Mouse (Mus musculus) ES-Bruce4 (cell line): ENCODE data around the gene Foxo3.

ENCODE experiments used
- CTCF ChIP-seq: IDR thresholded peaks from one replicate; pipeline ENCODE4 v1.8.1; 2011; ENCODE audit warnings: low read depth, low read length
- POLR2A ChIP-seq: IDR thresholded peaks from one replicate; pipeline ENCODE4 v1.8.1; 2011; ENCODE audit warnings: low read length; ENCODE audit not compliant: insufficient read depth

DNA sequence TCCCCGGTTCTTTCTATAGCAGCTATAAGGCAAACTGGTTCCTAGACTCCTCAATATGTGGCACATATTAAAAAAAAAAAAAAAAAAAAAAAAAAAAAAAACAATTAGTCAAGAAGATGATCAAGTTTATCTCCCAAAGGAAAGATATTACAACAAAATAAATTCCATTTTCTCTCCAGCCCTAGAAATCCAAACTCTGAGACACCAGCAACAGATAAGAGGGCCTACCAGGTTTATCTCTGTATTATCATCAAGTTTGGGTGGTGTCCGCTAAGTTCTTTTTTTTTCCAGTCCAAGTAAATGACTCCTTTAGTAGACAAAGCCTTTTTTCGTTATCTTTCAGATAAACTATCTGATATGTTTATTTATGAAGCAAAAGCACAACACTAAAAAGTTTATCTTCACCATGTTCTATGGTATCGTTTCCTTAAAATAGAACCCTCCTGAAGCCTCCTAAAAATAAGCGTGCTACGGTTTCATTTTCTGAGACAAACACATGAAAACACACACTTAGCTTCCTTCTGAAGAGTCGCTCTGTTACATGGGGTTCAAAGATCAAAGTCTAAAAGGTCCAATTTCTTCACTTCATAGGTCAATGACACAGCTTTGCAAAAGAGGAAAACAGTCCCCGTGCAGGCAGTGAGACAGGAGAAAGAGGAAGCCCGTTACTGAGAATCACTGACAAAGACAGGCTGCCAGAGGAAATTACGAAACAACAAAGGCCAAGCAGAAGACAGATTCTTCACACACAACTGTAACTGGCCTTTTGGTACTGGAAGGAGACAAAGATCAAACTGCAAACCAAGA, 6.1 kb downstream of the Foxo3 start:
- no peak for TF ChIP-seq CTCF
- no peak for TF ChIP-seq POLR2A
